Mouse (Mus musculus) c-Kit-positive CD71-positive TER-119-positive erythroid progenitor cells, embryonic 14.5 days (primary cell): ENCODE data around the gene Zbtb16.
A peak's percentile ranks its signal among the peaks of the same experiment; 100 is the strongest.

Experiments
- DNase-seq: peaks from one replicate; pipeline ENCODE4 v3.0.0-alpha.2; 2013; ENCODE audit warnings: low spot score

The Zbtb16 gene

DNA sequence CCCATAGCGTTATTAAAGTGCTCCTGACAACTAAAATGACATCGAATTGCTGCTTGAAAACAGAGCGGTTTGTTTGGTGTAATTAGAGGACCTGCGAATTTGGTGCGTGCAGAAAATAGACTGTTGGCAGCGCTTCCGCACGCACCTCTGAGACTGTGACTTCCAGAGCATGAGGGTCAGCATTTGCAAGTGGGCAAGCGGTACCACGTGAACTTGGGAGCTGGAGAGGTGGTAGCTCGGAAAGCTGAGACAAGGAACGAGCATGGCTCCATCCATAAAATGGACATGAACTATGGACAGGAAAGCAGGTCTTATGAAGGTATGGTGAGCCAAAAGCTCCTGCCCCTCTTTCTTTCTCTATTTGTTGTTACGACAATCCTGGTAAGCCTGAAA is 107.3 kb downstream of the Zbtb16 start:
- DNase-seq: no peak

DNA sequence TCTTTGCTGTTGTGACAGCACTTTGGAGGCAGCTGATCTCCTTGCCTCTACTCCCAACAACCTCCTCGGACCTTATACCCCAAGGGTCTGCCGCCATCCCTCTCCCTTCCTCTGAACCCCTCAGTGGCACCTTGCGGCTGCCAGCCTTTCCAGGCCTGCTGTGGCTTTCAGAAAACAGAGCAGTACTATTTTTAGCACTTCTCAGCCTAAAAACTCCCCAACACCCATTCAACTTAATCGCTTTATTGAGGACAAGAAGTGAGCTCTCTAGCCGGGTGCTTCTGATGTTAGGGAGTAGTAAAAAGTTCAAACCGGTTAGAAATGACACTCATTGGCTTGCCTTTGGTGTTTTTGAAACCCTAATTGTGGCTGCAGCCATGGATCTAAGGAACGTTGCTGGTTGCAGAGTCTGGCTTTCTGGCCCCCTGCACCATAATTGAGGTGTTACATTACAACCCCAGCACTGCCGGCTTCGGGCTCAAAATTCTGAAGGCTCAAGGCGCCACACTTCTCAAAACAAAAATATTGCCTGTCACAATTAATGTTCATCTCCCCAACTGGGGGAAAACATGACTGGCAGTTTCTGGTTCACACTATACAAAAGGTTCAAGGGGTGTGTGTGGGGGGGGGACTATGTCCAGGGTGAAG is 107.8 kb downstream of the Zbtb16 start:
- DNase-seq: no peak

DNA sequence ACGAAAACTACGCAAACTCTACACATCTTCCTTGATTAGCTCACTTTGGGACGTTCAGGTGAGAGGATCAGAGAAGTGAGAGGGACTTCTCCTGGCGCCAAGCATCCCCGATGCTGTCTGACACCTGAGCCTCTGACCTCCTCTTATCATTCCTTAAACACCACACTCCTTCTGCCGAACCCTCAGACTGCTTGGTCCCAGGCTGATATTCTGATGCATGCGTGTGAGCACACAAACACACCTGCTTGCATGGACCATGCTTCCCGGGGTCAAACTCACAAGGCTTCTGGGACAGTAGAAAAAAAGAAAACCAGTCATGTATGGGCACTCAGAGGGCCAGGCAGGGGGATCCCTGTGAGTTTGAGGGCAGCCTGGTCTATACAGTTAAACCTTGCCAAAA is 109.7 kb downstream of the Zbtb16 start:
- no peak for DNase-seq

DNA sequence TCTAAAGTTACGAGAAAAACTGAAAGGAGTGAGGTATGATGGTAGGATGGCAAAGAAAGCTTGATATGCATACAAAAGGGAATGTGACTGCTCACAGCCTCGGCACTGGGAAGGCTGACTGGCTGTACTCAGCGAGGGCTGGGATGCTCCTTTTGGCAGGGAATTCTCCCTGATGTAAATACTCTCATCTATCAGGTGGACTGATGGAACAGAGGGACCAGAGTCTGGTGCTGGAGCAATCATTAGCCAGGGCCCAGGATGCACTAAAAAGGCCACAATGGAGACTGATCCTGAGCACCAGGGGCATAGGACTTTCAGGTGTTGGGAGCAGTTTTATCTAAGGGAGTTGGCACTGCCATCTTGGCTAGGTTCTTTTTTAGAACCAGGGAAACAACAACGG is 110.1 kb downstream of the Zbtb16 start:
- no peak for DNase-seq

DNA sequence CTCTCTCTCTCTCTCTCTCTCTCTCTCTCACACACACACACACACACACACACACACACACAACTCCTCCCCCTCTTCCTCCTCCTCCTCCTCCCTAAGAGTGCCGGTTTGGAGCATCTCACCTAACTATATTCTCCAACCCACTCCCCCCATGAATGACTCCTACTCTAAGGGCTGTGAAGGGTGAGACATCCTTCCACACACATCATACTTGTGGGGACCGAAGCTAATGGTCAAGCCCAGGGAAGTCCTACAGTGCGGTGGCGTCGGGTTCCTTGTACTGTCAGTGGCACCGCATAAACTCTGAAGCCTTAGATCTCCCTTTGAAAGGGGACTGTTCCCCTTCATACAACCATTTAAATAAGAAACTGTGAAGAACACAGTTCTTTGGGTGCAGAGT is 110.9 kb downstream of the Zbtb16 start:
- DNase-seq: no peak

DNA sequence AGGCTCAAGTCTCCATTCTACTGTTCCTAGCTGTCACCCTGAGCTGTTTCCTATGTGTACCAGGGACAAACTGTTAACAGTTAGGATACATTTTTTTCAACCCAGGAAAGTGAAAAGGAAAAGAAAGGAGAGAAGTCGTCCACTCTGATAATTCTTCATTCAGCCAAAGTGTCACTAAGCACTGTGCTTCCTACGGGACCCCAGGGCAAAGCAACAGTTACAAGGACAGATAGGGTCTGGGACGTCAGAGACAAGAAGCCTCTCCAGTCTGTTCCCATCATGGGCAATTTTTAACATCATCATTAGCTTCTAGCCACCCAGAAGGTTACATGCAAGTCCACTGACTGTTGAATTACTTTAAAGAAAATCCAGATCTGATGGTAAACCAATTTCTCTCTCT is 111.3 kb downstream of the Zbtb16 start:
- DNase-seq: no peak

DNA sequence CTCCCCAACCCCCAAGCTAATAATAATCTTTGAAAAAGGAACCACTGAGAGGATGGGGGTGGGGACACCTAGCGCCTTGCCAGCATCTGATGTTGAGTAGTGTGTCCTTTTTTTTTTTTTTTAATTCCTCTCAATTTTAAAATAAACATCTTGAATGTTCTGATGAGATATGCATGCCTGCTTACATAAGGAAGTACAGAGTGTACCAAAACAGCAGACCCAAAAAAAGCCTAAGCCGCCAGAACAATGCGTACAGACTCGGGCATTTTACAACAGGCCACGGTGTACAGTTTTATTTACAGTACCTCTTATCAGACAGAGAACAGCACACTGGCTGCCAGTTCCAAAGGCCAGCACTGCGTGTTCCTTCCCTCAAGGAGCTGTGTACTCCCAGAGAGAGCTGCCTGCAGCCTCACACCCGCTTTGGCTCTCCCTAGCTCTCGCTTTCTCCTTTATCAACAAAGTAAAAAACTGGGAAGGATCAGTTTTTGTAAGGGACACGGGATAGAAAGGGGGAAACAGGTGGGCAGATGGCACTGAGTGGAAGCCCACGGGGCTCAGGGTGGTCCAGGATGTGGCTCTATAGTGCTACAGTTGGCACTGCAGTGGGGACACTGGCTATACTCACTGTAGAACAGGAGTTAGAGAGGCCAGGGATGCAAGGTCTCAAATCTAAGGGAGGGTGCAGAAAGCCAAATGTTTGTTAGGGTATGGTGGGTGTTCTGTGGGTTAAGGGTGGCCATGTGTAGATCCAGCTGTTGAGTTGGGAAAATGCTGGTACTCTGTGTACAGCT is 112.3 kb downstream of the Zbtb16 start:
- no peak for DNase-seq

DNA sequence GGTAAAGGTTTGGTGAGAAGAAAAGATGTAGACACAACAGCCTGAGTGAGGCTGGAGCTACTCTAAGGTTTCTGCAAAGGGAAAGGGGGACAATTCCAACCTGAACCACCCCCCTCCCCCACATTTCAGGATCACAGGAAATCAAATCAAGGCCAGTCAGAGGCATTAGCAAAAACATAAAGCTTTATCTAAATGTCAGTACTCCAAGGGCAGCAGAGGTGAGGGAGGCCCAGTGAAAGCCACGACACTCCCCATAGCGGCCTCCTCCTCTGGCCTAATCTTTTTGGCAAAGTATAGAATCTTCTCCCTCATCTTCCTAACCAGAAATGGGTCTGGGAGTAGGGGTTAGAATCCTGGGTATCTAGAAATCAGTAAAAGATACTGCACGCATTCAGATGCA is 113.0 kb downstream of the Zbtb16 start:
- DNase-seq: no peak

DNA sequence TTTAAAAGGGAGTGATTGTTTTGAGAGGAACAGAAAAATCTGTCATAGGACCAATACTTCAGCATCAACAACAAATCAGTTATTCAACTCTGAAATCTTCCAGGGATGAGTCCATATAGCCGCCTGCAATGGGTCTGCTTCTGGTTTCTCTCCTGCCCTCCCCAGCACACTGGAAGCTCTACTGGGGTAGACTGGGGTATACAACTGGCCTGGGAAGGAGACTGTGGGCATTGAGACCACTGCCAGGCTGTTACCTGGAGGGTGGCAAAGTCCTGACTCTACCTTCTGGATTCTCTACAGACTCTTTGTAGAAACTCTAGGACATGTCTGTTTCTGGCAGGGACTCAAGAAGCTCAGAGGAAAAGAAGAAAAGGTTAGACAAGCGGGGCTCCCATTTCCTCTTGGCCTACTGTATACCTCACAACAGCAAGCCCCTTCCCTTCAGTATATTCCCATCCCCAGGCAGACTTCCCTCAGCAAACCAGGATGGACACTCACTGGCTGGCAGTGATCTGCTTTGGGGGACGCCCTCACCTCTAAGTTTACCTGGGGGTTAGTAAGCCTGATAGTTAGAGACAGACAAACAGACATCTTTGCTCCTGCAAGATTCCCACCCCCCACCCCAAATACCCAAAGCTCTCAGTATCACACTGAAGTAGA is 113.6 kb downstream of the Zbtb16 start:
- no peak for DNase-seq

DNA sequence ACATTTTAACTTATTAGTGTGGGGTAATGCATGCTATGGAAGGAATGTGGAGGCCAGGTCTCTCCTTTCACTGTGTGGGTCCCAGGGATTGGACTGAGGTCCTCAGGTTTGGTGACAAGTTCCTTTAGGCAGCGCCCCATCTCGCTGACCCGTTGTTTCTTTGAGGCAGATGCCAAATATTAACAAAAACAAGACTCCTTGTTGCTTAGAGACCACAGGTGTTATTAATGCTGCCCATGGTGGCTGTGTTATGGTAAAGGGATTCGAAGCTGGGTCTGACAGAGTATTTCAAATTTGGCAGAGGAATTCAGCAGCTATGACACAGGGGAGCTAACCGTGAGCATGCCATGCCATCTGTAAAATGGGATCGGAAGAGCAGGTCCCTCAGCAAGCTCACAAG is 114.4 kb downstream of the Zbtb16 start:
- no peak for DNase-seq

DNA sequence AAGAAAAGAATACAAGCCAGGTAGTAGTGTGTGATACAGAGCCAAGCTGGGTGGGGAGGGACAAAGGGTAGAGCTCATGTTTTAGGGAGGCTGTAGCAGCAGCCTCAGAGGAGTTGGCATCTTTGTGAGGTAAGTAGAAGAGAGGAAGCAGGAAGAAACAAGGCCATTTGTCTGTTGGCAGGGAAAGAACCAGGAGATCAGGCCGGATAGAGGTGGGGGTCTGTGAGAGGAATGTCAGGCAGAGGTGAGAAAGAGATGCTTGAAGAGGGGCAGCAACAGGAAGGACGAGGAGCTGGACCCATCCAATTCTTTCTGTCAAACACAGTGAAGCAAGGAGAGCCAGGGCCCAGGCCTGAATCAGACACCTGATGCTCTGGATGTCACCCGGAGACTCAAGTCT is 114.8 kb downstream of the Zbtb16 start:
- no peak for DNase-seq

DNA sequence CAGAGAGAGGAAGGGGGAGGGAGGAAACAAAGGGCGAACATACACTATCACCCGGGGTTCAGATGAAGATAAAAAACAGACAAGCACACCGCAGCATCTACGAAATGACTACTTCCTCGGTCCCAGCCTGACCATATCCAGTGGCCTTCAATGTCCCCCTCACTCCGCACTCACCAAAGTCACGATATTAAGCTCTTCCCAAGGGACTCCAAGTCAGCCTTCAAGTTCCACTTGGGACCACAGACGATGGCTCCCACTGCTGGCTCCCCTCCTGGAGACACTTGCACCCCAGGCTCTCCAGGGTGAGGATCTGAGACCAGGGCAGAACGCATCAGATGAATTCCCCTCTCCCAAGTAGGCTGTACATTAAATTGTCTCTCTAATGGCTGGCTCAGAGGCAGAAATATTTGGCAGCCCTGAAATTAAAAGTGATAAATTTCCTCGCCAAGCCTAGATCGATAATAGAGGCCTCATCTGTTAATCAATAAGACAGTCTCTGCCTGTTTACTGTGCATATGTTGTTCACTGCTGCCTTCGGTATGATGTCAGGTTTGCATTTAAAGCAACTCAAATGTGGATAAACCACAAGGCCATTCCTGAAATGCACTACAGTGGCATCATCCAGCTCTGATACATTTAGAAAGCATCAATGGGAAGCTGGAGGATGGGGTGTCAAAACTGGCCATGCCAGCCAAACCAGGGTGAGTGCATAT is 115.6 kb downstream of the Zbtb16 start:
- DNase-seq: no peak

DNA sequence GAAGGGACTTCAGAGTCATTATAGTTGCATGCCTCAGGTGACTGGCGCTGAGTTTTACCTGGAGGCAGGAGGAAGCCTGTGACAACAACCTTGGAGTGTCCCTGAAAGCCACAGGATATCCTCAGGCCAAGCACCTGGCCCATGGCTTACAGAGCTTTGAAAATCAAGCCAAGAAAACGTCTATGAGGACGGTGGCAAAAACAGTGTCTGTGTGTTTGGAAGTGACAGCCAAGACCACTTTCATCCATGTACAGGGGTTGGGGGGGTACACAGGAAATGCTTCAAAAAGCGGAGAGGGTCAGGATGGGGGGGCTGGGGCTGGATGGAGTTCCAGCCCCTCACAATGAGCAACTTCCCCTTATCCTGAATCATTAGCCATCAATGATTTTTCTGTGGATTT is 116.4 kb downstream of the Zbtb16 start:
- no peak for DNase-seq

DNA sequence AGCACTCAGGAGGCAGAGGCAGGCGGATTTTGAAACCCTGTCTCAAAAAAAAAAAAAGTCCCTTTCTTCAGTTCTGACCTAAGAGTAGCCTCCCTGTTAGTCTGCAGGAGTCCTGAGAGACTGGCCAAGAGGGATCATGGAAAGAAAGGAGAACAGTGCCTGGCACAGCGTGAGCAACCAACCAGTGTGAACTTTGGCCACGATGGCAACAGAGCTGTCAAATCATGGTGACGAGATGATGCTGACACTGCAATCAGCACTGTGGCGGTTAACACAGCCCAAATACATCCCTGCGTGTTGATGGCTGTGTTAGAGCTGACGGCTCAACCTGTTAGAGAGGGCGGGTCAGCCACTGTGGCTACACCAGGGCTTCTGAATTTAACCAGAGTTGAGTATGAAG is 119.5 kb downstream of the Zbtb16 start:
- no peak for DNase-seq

DNA sequence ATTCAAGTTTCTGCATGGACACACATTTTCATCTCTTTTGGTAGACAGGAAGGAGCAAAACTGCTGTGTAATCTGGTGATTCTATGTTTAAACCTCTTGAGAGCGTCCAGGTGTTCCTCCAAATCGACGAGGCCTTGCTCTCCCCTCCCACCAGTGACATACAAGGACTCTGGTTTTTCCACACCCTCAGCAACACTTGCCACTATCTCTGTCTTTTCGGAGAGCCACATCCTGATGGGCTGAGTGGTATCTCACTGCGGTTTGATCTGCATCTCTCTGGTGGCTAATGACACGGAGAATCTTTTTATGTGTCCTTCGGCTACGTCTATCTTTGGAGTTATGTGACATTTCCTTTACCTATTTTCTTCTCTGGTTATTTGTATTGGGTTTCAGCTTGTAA is 121.0 kb downstream of the Zbtb16 start:
- DNase-seq: no peak

DNA sequence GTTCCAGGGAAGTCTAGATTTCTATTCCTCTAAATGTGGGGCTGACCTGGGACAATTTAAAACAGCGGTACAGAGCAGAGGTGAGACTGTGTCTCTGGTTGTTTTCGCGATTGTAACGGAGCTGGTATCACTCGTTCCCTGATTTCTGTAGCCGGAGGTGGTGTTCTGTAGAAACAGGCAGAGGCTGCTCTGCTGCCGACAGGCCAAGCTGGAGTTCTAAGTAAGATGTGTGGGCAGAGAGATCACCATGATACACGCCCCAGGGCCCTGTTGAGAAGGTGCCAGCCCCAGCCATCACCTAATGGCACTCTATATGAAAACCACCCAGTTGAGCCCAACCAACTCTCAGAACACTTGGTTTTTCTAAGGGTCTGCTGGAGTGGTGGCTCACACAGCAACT is 122.2 kb downstream of the Zbtb16 start:
- DNase-seq: no peak

DNA sequence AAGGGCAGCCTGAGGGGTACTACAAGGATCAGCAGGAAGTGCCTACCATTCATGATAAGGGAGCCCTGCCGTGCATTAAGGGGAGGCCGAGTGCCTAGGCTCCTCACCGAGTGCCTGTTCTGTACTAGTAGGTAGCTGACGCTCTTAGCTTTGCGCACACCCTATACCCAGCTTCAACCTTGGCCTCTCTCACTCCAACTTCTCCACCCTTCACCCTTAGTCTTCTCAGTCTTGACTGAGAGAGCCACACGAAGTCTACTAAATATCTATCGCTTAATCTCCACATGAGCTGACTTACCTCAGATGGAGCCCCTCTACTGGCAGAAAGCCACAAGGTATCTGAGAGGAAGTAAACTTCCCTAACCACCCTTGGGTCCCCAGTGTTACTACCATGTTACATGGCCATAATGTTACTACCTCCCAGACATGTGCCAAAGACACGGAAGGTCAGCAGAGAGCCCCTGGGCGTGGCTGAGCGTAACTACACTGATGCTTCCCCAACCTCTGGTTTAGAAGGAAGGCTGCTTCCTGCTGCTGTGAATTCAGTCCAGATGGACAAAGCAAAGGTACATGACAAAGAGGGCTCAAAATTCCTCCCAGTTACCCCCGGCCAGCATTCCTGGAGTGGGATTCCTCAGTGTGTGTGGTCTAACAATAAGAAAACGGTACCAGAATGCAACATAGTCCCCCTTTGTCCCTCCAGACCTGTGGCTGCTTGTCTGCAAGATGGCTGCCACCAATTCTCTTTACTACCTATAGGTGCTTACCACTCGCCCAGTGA is 122.8 kb downstream of the Zbtb16 start:
- no peak for DNase-seq

DNA sequence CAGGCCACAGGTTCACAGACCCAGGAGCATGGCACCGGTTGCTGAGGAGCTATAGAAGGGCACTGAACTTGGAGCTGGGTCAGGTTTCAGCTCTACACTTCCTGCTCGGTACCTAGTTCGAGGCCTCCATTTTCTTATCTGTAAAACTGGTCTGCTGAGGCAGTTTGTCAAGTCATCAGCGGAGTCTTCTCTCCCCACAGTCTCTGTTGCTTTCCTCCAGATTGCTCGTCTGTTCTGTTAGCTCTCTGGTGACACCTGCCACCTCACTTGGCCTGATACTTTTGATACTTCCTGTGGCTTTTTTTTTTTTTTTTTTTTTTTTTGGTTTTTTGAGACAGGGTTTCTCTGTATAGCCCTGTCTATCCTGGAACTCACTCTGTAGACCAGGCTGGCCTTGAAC is 124.2 kb downstream of the Zbtb16 start:
- peak; percentile 34 for DNase-seq

DNA sequence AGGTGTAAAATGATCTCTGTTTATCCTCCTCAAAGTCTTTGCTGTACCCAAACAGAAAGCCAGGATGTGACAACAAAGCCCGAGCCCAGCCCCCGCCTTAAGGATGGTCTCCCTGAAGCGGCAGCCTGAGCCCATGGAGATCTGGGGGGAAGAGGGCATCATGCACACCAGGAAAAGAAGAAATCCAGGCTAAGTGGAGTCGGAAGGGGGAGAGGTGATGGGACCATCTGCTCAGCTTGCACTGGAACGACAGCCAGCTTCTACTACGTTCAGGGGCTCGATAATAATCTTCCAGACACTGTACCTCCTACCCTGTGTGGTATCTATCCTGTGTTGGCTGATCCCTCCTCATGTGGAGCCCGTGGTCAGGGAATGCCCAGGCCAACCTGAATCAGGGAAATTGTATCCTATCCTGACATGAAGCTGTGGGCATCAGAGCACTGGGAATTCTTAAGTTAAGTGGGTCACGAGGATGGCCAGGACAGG is 124.7 kb downstream of the Zbtb16 start:
- DNase-seq: no peak

DNA sequence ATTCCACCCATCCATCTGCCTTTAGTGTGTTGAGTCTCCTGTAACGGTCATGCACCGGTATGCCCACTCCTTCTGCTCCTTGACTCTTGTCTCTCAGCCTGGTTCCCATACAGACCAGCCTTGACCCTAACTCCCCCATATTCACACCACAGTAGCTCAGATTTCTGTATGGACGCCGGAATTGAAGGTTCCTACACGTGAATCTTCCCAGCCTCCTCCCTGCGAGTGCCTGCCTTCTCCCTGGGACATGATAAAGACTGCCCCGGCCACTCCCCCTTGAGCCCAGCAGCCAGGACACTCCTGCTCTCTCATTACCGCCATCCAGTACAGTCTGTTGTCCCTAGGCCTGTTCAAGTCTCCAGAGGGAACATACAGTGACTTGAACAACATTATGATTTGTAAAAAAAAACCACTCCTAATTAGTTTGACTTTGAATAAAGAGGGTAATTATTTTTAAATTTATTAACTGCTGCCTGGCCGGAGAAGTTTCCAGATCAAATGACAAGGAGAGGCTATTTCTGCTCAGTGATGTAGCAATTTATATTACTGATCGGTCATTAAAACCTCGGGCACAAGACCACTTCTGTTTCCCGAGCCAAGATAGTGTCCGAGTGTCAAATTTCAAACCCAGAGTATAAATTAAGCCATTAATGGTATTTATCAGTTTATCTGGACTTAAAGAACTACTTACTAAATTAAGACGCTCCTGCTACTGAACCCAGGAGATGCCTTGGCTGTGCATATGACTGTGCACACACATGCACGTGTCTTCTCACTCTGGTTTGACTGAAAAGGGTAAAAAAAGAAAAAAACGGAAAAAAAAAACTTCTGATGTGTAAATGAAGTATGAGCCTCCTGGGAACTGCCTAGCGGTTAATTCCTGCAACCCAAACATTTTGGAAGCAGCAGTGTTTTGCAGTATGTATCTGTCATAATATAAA is 125.4 kb downstream of the Zbtb16 start:
- DNase-seq: no peak

DNA sequence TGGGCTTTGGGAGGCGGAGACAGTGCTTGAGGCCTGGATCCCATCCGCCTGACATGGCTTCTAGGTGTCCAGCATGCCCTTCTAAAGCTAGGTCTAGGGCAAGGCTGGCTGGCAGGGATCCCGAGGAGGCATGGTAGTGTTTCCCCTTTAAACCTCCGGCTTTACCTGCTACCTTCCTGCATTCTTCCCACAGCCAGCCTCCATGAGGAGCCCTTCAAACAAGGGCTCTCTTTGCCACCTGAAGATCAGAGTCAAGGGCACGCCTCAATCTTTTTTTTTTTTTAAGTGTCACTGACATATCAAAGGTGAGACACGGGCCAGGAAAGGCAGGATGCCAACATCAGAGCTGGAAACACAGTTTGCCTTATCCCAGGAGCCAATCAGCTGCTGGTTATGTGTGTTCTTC is 128.2 kb downstream of the Zbtb16 start:
- DNase-seq: no peak
